Mouse (Mus musculus) heart, postnatal 0 days (tissue): ENCODE measurements around the gene Cep70.

Experiments
- CTCF ChIP-seq: IDR thresholded peaks from 2 replicates; pipeline ENCODE4 v1.5.1; 2016; ENCODE audit warnings: antibody characterized with exemption, control low read depth, low read depth
- EP300 ChIP-seq: IDR thresholded peaks from 2 replicates; pipeline ENCODE4 v1.6.1; 2016; ENCODE audit warnings: antibody characterized with exemption, low read depth

GRCm38 (mm10) chr9:99341600-99341999 lies 98.4 kb downstream of the Cep70 start:
- TF ChIP-seq CTCF (no peak), EP300 (no peak)
